Mouse (Mus musculus) intestine, embryonic 15.5 days (tissue): ENCODE data around the gene Mxi1. TPM values are rescaled to one million over a fixed set of nuclear protein-coding genes. Genes with fewer than 3 reads are reported as not detected.
A peak's percentile ranks its signal among the peaks of the same experiment; 100 is the strongest.

Source experiments
- ATAC-seq: fragments of 200-750 bp; cut with Nextera tagmentation; 2 replicates; pipeline ENCODE4 v1.8.0; 2017; ENCODE audit warnings: moderate TSS enrichment, moderate library complexity
- H3K27ac ChIP-seq: fragments of 300-500 bp; sonication (generic); 2 replicates; pipeline ENCODE4 v1.5.1; 2015; ENCODE audit warnings: mild to moderate bottlenecking, inconsistent platforms
- H3K27me3 ChIP-seq: fragments of 300-500 bp; sonication (generic); replicated peaks from 2 replicates; pipeline ENCODE4 v1.6.1; 2015; ENCODE audit warnings: inconsistent platforms
- H3K36me3 ChIP-seq: fragments of 300-500 bp; sonication (generic); 2 replicates; pipeline ENCODE4 v1.6.1; 2015; ENCODE audit warnings: inconsistent platforms
- H3K4me1 ChIP-seq: fragments of 300-500 bp; sonication (generic); replicated peaks from 2 replicates; pipeline ENCODE4 v1.6.1; 2015; ENCODE audit warnings: inconsistent platforms
- H3K4me2 ChIP-seq: fragments of 300-500 bp; sonication (generic); replicated peaks from 2 replicates; pipeline ENCODE4 v1.6.1; 2015; ENCODE audit warnings: mild to moderate bottlenecking, inconsistent platforms
- H3K4me3 ChIP-seq: fragments of 300-500 bp; sonication (generic); replicated peaks from 2 replicates; pipeline ENCODE4 v1.5.1; 2015; ENCODE audit warnings: inconsistent platforms
- H3K9ac ChIP-seq: fragments of 300-500 bp; sonication (generic); 2 replicates; pipeline ENCODE4 v1.6.1; 2015; ENCODE audit warnings: inconsistent platforms
- H3K9me3 ChIP-seq: fragments of 300-500 bp; sonication (generic); 2 replicates; pipeline ENCODE4 v1.6.1; 2016; ENCODE audit warnings: inconsistent platforms
- WGBS: fragments of 180-500 bp; shearing (Covaris S2); methylation state at CpG from one replicate; pipeline ENCODE4 v1.1.7; 2015; 5-methylcytosine and 5-hydroxymethylcytosine counted together
- polyA plus RNA-seq: library from polyadenylated mRNA; unstranded; fragments of >200 nt; fragmentation: Nextera tagmentation; extraction: Ambion mirVana; gene quantifications from 2 replicates; pipeline ENCODE4 v1.2.1, GENCODE M21; 2015

The Mxi1 gene
- polyA plus RNA-seq, 1 experiment from 2014 or later, result 34.5 TPM

DNA sequence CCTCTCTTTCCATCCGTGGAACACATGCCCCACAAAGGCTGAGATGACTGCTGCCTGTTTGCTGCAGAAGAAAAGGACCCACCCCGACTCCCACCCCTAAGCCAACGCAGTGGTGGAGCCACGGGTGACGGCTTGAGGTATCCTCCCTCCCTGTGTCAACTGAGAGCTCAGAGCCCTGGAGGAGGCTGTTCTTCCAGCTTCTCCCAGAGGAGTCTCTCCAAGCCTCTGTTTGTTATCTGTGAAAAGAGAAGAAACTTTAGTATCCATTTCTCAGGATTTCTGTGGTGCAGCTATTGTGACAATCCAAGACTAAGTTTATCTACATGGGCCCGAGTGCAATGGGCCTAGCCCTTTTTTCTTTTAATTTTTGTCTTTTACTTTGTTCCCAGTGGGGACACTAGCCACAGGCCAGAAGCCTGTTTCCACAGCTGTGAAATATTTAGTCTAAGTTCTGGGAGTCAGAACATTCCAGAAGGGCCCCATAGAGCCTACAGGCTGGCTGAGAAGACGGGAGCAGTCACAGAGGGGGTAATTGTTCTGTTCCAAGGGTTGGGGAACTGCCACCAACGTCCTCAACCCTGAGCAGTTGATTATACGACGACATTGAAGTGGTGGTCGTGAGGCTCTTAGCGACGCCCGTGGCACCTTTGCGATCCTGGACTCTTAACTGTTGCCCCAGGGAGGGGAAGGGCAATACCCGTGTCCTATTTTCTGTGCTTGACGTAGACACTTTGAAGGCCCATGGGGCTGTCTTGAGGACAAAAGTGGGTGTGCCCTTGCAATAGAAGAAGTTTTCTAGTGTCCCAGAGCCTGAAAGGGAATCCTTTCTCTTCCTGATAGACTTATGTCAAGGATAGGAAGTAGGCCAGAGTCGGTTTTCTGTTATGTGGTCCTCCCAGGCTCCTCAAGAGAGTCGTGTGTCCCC lies 31.6 kb upstream of the Mxi1 start:
- H3K27ac ChIP-seq, result no peak overlapping the region
- no peak overlapping the region for H3K9ac ChIP-seq
- no peaks in the 10 kb centered on the region for H3K9me3 ChIP-seq
- no peaks in the 10 kb centered on the region for H3K27me3 ChIP-seq
- H3K4me1 ChIP-seq, result peaks cover 12% of the 10 kb centered on the region
- 77% methylated on average over 19 of the region's 19 CpGs for WGBS
- no peak overlapping the region for H3K4me2 ChIP-seq
- H3K36me3 ChIP-seq, result no peaks in the 10 kb centered on the region
- H3K4me3 ChIP-seq, result no peak overlapping the region
- no peak for ATAC-seq

DNA sequence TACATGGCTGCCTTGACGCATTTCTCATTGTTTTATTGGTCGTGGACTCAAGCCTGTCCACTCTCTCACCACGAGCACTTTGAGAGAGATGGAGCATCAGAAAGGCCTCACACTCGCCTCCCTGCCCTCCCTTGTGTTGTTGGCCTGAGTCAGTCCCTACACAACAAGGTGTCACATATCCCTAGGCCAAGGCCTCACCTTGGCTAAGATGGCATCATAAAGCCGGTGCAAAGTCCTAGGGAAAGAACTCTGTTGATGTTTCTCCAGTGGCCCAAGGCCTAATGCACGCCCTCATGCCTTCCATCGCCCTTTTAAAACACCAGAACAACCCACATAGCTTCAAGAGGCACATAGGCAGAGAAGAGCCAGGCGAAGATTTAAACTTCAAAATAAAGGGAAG lies 30.1 kb upstream of the Mxi1 start:
- 77% methylated on average over 8 of the region's 8 CpGs for WGBS
- H3K27me3 ChIP-seq, result no peaks in the 10 kb centered on the region
- peak; percentile 24; the same call in 1 of the 2 replicates for ATAC-seq
- H3K4me1 ChIP-seq, result peaks cover 12% of the 10 kb centered on the region
- no peak overlapping the region for H3K4me2 ChIP-seq
- no peaks in the 10 kb centered on the region for H3K36me3 ChIP-seq
- no peak overlapping the region for H3K27ac ChIP-seq
- no peak overlapping the region for H3K4me3 ChIP-seq
- no peak overlapping the region for H3K9ac ChIP-seq
- H3K9me3 ChIP-seq, result no peaks in the 10 kb centered on the region

DNA sequence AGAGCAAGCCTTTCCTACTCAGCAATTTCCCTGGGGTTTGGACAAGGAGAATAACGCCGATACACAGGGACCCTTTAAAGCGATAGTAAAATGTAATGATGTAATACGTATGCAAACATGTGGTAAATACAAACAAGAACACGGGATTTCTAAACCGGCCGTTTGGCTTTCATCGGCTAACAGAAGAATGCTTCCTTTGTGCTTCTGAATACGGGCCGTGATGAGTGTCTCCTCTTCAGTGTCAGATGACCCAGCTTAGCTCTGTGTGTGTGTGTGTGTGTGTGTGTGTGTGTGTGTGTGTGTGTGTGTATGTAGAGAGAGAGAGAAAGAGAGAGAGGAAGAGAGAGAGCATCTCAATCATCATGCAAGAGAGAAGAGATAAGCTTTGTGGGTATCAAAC lies 27.7 kb upstream of the Mxi1 start:
- Histone ChIP-seq H3K4me2 (no peak overlapping the region), H3K27me3 (no peaks in the 10 kb centered on the region), H3K9me3 (no peaks in the 10 kb centered on the region), H3K4me1 (no peaks in the 10 kb centered on the region), H3K4me3 (no peak overlapping the region), H3K36me3 (no peaks in the 10 kb centered on the region), H3K27ac (no peak overlapping the region), H3K9ac (no peak overlapping the region)
- no peak for ATAC-seq
- WGBS, result 76% methylated on average over 10 of the region's 10 CpGs

DNA sequence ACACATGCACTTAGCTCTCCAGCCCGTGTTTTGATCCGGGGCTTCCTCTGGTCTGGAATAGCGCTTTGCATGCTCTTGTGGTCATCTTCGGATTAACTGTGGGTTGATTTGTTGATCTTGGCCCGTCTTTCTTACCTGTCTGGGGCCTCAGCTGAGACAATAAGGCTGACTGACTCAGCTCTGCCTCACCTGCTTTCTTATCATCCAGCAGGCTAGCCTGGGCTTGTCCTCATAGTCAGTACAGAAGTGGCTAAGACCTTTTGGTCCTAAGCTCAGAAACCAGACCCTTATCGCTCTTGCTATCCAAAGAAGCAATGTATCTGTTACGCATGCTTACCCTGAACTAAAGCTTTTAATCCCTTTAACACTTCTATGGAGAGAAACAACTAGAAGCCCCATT lies 26.6 kb upstream of the Mxi1 start:
- WGBS, result 82% methylated on average over 7 of the region's 7 CpGs
- no peak for ATAC-seq
- H3K27ac ChIP-seq, result no peak overlapping the region
- no peak overlapping the region for H3K9ac ChIP-seq
- H3K4me2 ChIP-seq, result no peak overlapping the region
- no peaks in the 10 kb centered on the region for H3K9me3 ChIP-seq
- H3K27me3 ChIP-seq, result no peaks in the 10 kb centered on the region
- no peaks in the 10 kb centered on the region for H3K4me1 ChIP-seq
- H3K36me3 ChIP-seq, result no peaks in the 10 kb centered on the region
- H3K4me3 ChIP-seq, result no peak overlapping the region

DNA sequence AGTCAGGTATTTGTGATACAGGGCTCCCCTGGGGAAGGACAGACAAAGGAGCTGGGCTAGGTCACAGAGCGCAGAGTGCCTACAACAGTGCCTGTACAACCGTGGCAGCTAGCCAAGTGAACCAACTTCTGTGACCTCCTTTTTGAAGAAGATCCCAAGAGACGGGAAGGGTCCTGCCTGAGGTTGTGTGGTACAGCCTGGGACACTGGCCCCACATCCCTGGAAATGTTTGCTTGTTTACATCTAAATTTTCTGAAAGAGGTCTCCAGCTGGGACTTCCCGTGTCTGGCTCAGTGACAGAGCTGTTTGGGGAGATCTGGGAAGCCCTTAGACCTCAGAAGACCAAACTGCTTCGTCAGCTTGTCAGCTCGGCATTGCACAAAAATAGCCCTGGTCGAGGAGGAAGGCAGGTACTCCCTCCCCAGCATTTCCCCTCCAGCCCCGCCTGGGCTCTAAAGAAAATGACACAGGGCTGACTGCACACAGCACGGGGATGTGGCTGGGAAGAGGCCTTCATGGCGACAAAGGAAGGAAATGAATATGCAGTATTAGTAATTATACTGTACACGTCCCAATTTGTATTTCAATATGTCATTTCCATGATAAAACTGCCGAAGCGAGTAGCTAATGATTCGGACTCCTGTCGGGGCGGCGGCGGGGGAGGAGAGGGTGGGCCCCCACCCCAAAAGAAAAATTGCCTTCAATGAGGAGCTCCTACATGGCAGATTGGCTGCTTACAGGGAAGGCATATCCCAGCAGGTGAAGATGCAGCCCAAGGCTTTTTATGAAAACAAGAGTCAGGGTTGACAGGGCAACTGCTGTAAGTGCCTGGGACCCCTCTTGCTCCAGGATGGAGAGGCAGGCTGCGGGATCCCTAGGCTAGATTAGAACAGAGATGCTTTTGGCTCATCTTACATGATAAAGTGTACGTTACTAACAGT lies 25.8 kb upstream of the Mxi1 start:
- no peaks in the 10 kb centered on the region for H3K36me3 ChIP-seq
- WGBS, result 46% methylated on average over 20 of the region's 20 CpGs
- H3K9me3 ChIP-seq, result no peaks in the 10 kb centered on the region
- H3K9ac ChIP-seq, result no peak overlapping the region
- no peak overlapping the region for H3K4me3 ChIP-seq
- no peaks in the 10 kb centered on the region for H3K27me3 ChIP-seq
- no peaks in the 10 kb centered on the region for H3K4me1 ChIP-seq
- H3K27ac ChIP-seq, result no peak overlapping the region
- no peak overlapping the region; the same call in 1 of the 2 replicates for H3K4me2 ChIP-seq
- ATAC-seq, result 0 out of 2 replicates have a peak, but pooled peaks have one; percentile 39

- WGBS, result 66% methylated on average over 23 of the region's 23 CpGs
These were observed 13.7 kb upstream of the Mxi1 start for GRCm38 (mm10) chr19:53296331-53297254.

GRCm38 (mm10) chr19:53299156-53299828 lies 11.0 kb upstream of the Mxi1 start:
- no peaks in the 10 kb centered on the region for H3K9me3 ChIP-seq
- H3K27ac ChIP-seq, result no peak overlapping the region
- H3K4me3 ChIP-seq, result no peak overlapping the region
- no peaks in the 10 kb centered on the region for H3K36me3 ChIP-seq
- no peak overlapping the region for H3K4me2 ChIP-seq
- peak; percentile 56; the same call in 1 of the 2 replicates for ATAC-seq
- WGBS, result 53% methylated on average over 17 of the region's 17 CpGs
- H3K27me3 ChIP-seq, result no peaks in the 10 kb centered on the region
- H3K4me1 ChIP-seq, result no peaks in the 10 kb centered on the region
- no peak overlapping the region for H3K9ac ChIP-seq

More at GRCm38 (mm10) chr19:53296331-53297254, 13.7 kb upstream of the Mxi1 start:
- Histone ChIP-seq H3K4me3 (no peak overlapping the region), H3K9me3 (no peaks in the 10 kb centered on the region), H3K4me2 (no peak overlapping the region), H3K9ac (no peak overlapping the region), H3K36me3 (no peaks in the 10 kb centered on the region), H3K4me1 (no peaks in the 10 kb centered on the region), H3K27me3 (no peaks in the 10 kb centered on the region), H3K27ac (no peak overlapping the region)
- peak; percentile 58; the same call in 1 of the 2 replicates for ATAC-seq

DNA sequence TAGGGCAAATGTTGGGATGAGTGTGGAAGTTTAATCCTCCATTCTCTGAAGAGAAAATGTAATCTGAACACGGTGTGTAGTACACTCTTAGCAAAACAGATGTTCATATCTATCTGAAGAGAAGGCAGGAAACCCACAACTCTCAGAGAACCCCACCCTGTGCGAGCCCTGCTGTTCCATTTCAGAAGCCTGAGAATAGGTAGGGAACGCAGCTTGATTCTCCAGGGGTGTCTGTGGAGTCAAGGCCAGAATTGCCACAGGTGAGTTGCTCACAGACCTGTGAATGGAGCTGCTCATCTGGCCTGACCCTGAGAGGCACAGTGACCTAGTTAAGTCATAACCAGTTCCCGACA lies 10.5 kb upstream of the Mxi1 start:
- no peak for ATAC-seq
- Histone ChIP-seq H3K27me3 (no peaks in the 10 kb centered on the region), H3K9ac (no peak overlapping the region), H3K4me1 (no peaks in the 10 kb centered on the region), H3K4me3 (no peak overlapping the region), H3K36me3 (no peaks in the 10 kb centered on the region), H3K4me2 (no peak overlapping the region), H3K9me3 (no peaks in the 10 kb centered on the region), H3K27ac (no peak overlapping the region)
- 74% methylated on average over 4 of the region's 4 CpGs for WGBS

DNA sequence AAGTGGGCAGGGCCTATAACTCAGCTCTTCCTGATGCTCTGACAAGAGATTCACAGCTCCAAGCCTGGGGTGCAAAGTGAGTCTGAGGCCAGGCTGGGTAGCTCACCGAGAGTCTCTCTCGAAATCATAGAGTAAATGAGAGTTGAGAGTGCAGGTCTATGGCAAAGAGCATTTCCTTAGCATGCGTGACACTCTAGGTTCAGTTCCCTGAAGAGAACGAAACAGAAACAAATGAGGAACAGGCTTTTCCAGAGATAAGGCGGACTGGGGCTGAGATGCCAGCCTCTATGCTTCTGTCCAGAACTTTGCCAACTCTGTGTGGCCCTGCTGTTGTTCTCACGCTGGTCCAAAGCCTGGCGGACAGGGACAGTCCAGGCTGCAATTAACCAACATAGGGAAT lies 6.9 kb upstream of the Mxi1 start:
- Histone ChIP-seq H3K27me3 (no peaks in the 10 kb centered on the region), H3K36me3 (no peaks in the 10 kb centered on the region), H3K4me1 (no peaks in the 10 kb centered on the region), H3K4me3 (no peak overlapping the region), H3K9me3 (no peaks in the 10 kb centered on the region), H3K27ac (no peak overlapping the region), H3K4me2 (no peak overlapping the region), H3K9ac (no peak overlapping the region)
- 86% methylated on average over 7 of the region's 7 CpGs for WGBS
- ATAC-seq, result no peak

- H3K27me3 ChIP-seq, result no peaks in the 10 kb centered on the region
- H3K4me1 ChIP-seq, result no peaks in the 10 kb centered on the region
- ATAC-seq, result peak; percentile 69
- no peak overlapping the region for H3K4me2 ChIP-seq
- H3K36me3 ChIP-seq, result no peaks in the 10 kb centered on the region
- no peak overlapping the region for H3K4me3 ChIP-seq
- no peaks in the 10 kb centered on the region for H3K9me3 ChIP-seq
- H3K27ac ChIP-seq, result peak overlapping the region; percentile 44; the same call in 1 of the 2 replicates
- H3K9ac ChIP-seq, result no peak overlapping the region; the same call in 1 of the 2 replicates
- 70% methylated on average over 8 of the region's 8 CpGs for WGBS
These were observed 4.7 kb upstream of the Mxi1 start for GRCm38 (mm10) chr19:53305621-53306020.

GRCm38 (mm10) chr19:53306706-53307105 lies 3.6 kb upstream of the Mxi1 start:
- Histone ChIP-seq H3K4me1 (no peaks in the 10 kb centered on the region), H3K4me3 (no peak overlapping the region), H3K9ac (no peak overlapping the region), H3K36me3 (no peaks in the 10 kb centered on the region), H3K9me3 (no peaks in the 10 kb centered on the region), H3K27me3 (no peaks in the 10 kb centered on the region), H3K4me2 (no peak overlapping the region), H3K27ac (no peak overlapping the region)
- no peak for ATAC-seq
- 57% methylated on average over 11 of the region's 11 CpGs for WGBS
